Mouse (Mus musculus) ES-E14 (cell line): Measurements from ENCODE around the gene Nomo1.

Experiments
- MAFK ChIP-seq: IDR thresholded peaks from 2 replicates; pipeline ENCODE4 v1.6.1; 2014; ENCODE audit warnings: mild to moderate bottlenecking, low read depth, low read length, inconsistent platforms; ENCODE audit not compliant: insufficient read depth
- ZC3H11A ChIP-seq: IDR thresholded peaks from 2 replicates; pipeline ENCODE4 v1.6.1; 2012; ENCODE audit warnings: low read depth, mild to moderate bottlenecking, inconsistent platforms, low read length, borderline replicate concordance
- ZNF384 ChIP-seq: IDR thresholded peaks from 2 replicates; pipeline ENCODE4 v1.6.1; 2012; ENCODE audit warnings: low read depth, low read length, inconsistent platforms

- TF ChIP-seq ZNF384 = no peak
- TF ChIP-seq ZC3H11A = no peak
- TF ChIP-seq MAFK = no peak
These were observed 2.0 kb downstream of the Nomo1 start for GRCm38 (mm10) chr7:46035468-46035867.
